Mouse (Mus musculus) layer of hippocampus, postnatal 36 days (tissue): Measurements from ENCODE around the gene Gm3139. TPM values are rescaled to one million over a fixed set of nuclear protein-coding genes. Genes with fewer than 3 reads are reported as not detected.
"Not testable (repeated sequence)": the region's sequence is repeated elsewhere in the genome, so short reads cannot be mapped to it uniquely, and the experiment has no call there.

Experiments used
- DNase-seq, 2 experiments: peaks; one replicate each; pipeline ENCODE4 v3.0.0; 2022
- total RNA-seq, 2 experiments: library from RNA; stranded (reverse); gene quantifications; 2 replicates each; pipeline ENCODE4 v1.2.3; 2021

Gm3139 gene
- total RNA-seq: not detected

DNA sequence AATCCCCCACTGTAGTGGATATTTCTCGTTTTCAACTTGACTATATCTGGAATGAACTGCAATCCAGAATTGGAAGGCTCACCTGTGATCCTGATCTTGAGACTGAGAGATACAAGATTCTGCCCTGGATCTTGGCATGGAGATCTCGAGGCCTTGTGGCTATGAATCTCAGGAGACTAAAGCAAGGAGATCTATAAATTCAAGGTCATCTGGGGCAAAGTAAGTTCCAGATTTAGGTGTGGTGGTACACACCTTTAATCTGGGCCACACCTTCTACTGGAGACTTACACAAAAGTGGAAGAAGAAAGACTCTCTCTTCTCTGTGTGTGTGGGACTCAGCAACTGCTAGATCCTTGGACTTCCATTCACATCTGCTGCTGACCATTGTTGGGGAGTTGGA is at the start of gene Gm3139:
Gene Gm3139, plus strand, starts transcription at position 301 of the 400 bp plus-strand sequence.
- not testable (repeated sequence) for DNase-seq

Other genes with a start within 250 kb of the Gm3139 start
- gene A430089I19Rik, start 219.5 kb upstream of the Gm3139 start, total RNA-seq: not detected
- not detected for gene Gm6502, start 211.9 kb upstream of the Gm3139 start, total RNA-seq
- gene AA792892, start 186.5 kb upstream of the Gm3139 start, total RNA-seq: not detected
- gene Gm7682, start 80.5 kb upstream of the Gm3139 start, total RNA-seq: not detected
- gene Gm3147, start 90.1 kb downstream of the Gm3139 start, total RNA-seq: not detected
- not detected for gene Gm6509, start 97.7 kb downstream of the Gm3139 start, total RNA-seq
- gene Gm6205, start 122.1 kb downstream of the Gm3139 start, total RNA-seq: not detected